Mouse (Mus musculus) midbrain, embryonic 10.5 days (tissue): ENCODE measurements around the gene Tmem200a. TPM values are rescaled to one million over a fixed set of nuclear protein-coding genes. Genes with fewer than 3 reads are reported as not detected.
A peak's percentile ranks its signal among the peaks of the same experiment; 100 is the strongest.

Experiments
- DNase-seq: peaks from one replicate; pipeline ENCODE4 v3.0.0-alpha.2; 2017; ENCODE audit warnings: low spot score
- H3K27ac ChIP-seq: fragments of 300-500 bp; sonication (generic); replicated peaks from 2 replicates; pipeline ENCODE4 v1.5.1; 2016; ENCODE audit warnings: mild to moderate bottlenecking
- H3K27me3 ChIP-seq: fragments of 300-500 bp; sonication (generic); 2 replicates; pipeline ENCODE4 v1.6.1; 2016; ENCODE audit warnings: low read depth, mild to moderate bottlenecking; ENCODE audit not compliant: poor library complexity, severe bottlenecking
- H3K36me3 ChIP-seq: fragments of 300-500 bp; sonication (generic); 2 replicates; pipeline ENCODE4 v1.6.1; 2016; ENCODE audit warnings: mild to moderate bottlenecking, moderate library complexity
- H3K4me1 ChIP-seq: fragments of 300-500 bp; sonication (generic); 2 replicates; pipeline ENCODE4 v1.6.1; 2016
- H3K4me3 ChIP-seq: fragments of 300-500 bp; sonication (generic); 2 replicates; pipeline ENCODE4 v1.5.1; 2016; ENCODE audit warnings: mild to moderate bottlenecking, moderate library complexity
- H3K9me3 ChIP-seq: fragments of 300-500 bp; sonication (generic); replicated peaks from 2 replicates; pipeline ENCODE4 v1.6.1; 2016; ENCODE audit warnings: mild to moderate bottlenecking
- WGBS: fragments of 180-500 bp; shearing (Covaris S2); methylation state at CpG from one replicate; pipeline ENCODE4 v1.1.7; 2016; 5-methylcytosine and 5-hydroxymethylcytosine counted together
- polyA plus RNA-seq: library from polyadenylated mRNA; unstranded; fragments of >200 nt; fragmentation: Nextera tagmentation; extraction: Ambion mirVana; gene quantifications from 2 replicates; pipeline ENCODE4 v1.2.1, GENCODE M21; 2016

Tmem200a gene
- polyA plus RNA-seq: 4.2 and 10.0 TPM in 2 replicates

GRCm38 (mm10) chr10:26078521-26079142, at the start of gene Tmem200a:
Gene Tmem200a (minus strand): TSS chr10:26079052.
- Histone ChIP-seq H3K27ac (peak within 1 kb of the TSS; percentile 84), H3K4me3 (peak within 1 kb of the TSS; percentile 70), H3K27me3 (peaks cover 30% of the 10 kb centered on the region), H3K4me1 (peaks cover 9% of the 10 kb centered on the region), H3K9me3 (no peaks in the 10 kb centered on the region), H3K36me3 (no peaks in the 10 kb centered on the region)
- DNase-seq: peak; percentile 83
- WGBS: under 1% methylated on average over 45 of the region's 46 CpGs

DNA sequence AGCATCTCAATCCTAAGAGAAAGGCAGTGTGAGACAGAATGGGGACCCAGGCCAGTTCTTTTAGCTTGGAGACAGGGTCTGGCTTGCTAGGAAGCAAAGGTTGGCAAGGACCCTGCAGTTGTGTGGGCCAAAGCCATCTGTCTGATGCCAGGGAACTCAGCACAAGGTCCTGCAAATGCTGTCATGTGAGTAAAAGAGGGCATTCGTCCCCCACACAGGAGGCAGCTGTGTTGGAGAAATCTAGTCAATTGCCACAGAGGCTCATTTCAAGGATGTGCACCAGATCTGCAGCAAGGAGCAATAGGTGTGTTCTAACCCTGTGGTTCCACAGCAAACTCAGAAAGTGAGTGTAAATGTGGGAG, 41.0 kb upstream of the Tmem200a start:
- 79% methylated on average over 1 of the region's 1 CpGs for WGBS
- H3K4me3 ChIP-seq: no peak overlapping the region
- H3K36me3 ChIP-seq: no peaks in the 10 kb centered on the region
- no peak overlapping the region for H3K27ac ChIP-seq
- H3K9me3 ChIP-seq: no peaks in the 10 kb centered on the region
- no peaks in the 10 kb centered on the region for H3K4me1 ChIP-seq
- no peak for DNase-seq
- no peaks in the 10 kb centered on the region for H3K27me3 ChIP-seq

DNA sequence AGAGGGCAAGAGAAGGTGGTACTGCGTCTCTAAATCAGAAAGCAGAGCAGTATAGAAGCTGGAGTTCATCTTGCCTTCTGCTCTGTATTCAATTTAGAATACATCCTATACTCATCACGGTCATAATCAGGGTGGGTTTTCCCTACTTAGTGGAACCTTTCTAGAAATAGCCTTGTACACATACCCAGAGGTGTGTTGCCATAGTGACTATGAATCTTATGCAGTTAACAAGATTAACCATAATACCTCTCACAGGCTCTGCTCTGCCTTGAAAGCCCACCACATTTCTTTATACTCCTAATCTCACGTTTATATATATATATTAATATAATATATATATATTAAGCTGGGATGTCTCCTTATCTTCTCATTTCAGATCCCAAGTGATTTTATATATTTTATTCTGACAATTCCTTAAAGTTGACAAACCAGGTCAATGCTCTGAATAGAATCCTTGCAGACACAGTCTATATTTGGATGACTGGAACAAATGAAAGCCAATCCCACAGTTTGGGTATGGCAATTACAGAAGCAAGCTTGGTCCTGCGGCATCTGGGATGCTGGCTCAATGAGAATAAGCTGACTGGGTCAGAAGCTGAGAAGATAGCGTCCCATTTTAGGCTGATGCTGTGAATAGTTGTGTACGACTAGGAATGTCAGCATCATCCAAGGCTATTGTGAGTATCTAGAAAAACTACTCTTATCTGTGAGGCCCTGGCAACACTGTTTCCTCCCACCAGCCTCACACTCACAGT, 40.4 kb upstream of the Tmem200a start:
- 92% methylated on average over 6 of the region's 6 CpGs for WGBS
- DNase-seq: no peak
- H3K27ac ChIP-seq: no peak overlapping the region

GRCm38 (mm10) chr10:26114409-26114808, 35.6 kb upstream of the Tmem200a start:
- no peaks in the 10 kb centered on the region for H3K36me3 ChIP-seq
- WGBS: 88% methylated on average over 4 of the region's 4 CpGs
- no peak overlapping the region for H3K27ac ChIP-seq
- no peaks in the 10 kb centered on the region for H3K4me1 ChIP-seq
- no peak for DNase-seq
- H3K27me3 ChIP-seq: no peaks in the 10 kb centered on the region
- H3K9me3 ChIP-seq: no peaks in the 10 kb centered on the region
- H3K4me3 ChIP-seq: no peak overlapping the region

More for the DNA sequence above, 40.4 kb upstream of the Tmem200a start:
- H3K36me3 ChIP-seq: no peaks in the 10 kb centered on the region
- no peaks in the 10 kb centered on the region for H3K9me3 ChIP-seq
- no peaks in the 10 kb centered on the region for H3K27me3 ChIP-seq
- no peak overlapping the region for H3K4me3 ChIP-seq
- no peaks in the 10 kb centered on the region for H3K4me1 ChIP-seq

GRCm38 (mm10) chr10:26103330-26103982, 24.6 kb upstream of the Tmem200a start:
- H3K9me3 ChIP-seq: no peaks in the 10 kb centered on the region
- no peaks in the 10 kb centered on the region for H3K4me1 ChIP-seq
- DNase-seq: no peak
- H3K27me3 ChIP-seq: no peaks in the 10 kb centered on the region
- no peaks in the 10 kb centered on the region for H3K36me3 ChIP-seq
- H3K27ac ChIP-seq: no peak overlapping the region
- 71% methylated on average over 3 of the region's 3 CpGs for WGBS
- no peak overlapping the region for H3K4me3 ChIP-seq

DNA sequence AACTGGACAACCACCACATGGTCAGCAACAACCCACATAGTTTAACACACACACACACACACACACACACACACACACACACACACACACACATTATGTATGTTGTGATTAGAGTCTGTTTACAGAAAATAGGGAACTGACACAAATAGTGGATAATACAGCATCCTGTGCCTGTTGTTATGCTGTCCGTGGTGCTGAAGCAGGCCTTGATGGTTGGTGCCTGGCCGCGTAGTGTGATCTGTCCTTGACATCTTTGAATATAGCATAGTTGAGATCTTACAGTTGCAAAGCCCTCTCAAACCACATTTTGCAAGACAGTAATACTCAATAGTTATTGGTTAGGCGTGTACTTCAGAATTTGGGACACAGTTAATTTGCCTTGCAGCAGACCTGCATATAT, 3.2 kb upstream of the Tmem200a start:
- Histone ChIP-seq H3K36me3 (no peaks in the 10 kb centered on the region), H3K27me3 (peaks cover 14% of the 10 kb centered on the region), H3K4me3 (no peak overlapping the region), H3K4me1 (peaks cover 9% of the 10 kb centered on the region), H3K9me3 (no peaks in the 10 kb centered on the region), H3K27ac (no peak overlapping the region)
- 64% methylated on average over 4 of the region's 4 CpGs for WGBS
- DNase-seq: no peak

GRCm38 (mm10) chr10:26079678-26080077, 826 bp upstream of the Tmem200a start:
- no peak overlapping the region for H3K27ac ChIP-seq
- no peak overlapping the region for H3K4me3 ChIP-seq
- peaks cover 30% of the 10 kb centered on the region for H3K27me3 ChIP-seq
- no peaks in the 10 kb centered on the region for H3K36me3 ChIP-seq
- no peaks in the 10 kb centered on the region for H3K9me3 ChIP-seq
- H3K4me1 ChIP-seq: peaks cover 9% of the 10 kb centered on the region
- WGBS: 80% methylated on average over 3 of the region's 3 CpGs
- no peak for DNase-seq

GRCm38 (mm10) chr10:26077671-26078481, 976 bp downstream of the Tmem200a start, which contains the start of gene Gm9767:
Gene Gm9767 (plus strand): TSS chr10:26078255.
- no peaks in the 10 kb centered on the region for H3K36me3 ChIP-seq
- peak within 1 kb of the TSS; percentile 70 for H3K4me3 ChIP-seq
- H3K27me3 ChIP-seq: peaks cover 30% of the 10 kb centered on the region
- peak within 1 kb of the TSS; percentile 84 for H3K27ac ChIP-seq
- 1% methylated on average over 52 of the region's 52 CpGs for WGBS
- peaks cover 9% of the 10 kb centered on the region for H3K4me1 ChIP-seq
- peak; percentile 53 for DNase-seq
- no peaks in the 10 kb centered on the region for H3K9me3 ChIP-seq

GRCm38 (mm10) chr10:26076949-26077348, 1.9 kb downstream of the Tmem200a start:
- no peak for DNase-seq
- Histone ChIP-seq H3K4me3 (peak overlapping the region; percentile 70; the same call in 1 of the 2 replicates), H3K27ac (no peak overlapping the region), H3K27me3 (peaks cover 30% of the 10 kb centered on the region), H3K4me1 (peaks cover 9% of the 10 kb centered on the region), H3K9me3 (no peaks in the 10 kb centered on the region), H3K36me3 (no peaks in the 10 kb centered on the region)
- WGBS: 90% methylated on average over 9 of the region's 9 CpGs

GRCm38 (mm10) chr10:26071986-26072385, 6.9 kb downstream of the Tmem200a start:
- H3K27me3 ChIP-seq: peaks cover 15% of the 10 kb centered on the region
- no peaks in the 10 kb centered on the region for H3K4me1 ChIP-seq
- no peak overlapping the region for H3K27ac ChIP-seq
- H3K4me3 ChIP-seq: no peak overlapping the region
- H3K9me3 ChIP-seq: peaks cover 4% of the 10 kb centered on the region; the same call in 1 of the 2 replicates
- peaks cover 6% of the 10 kb centered on the region; the same call in 1 of the 2 replicates for H3K36me3 ChIP-seq
- WGBS: 91% methylated on average over 5 of the region's 5 CpGs
- no peak for DNase-seq

- no peak overlapping the region for H3K4me3 ChIP-seq
- H3K27me3 ChIP-seq: no peaks in the 10 kb centered on the region
- H3K4me1 ChIP-seq: no peaks in the 10 kb centered on the region
- peaks cover 2% of the 10 kb centered on the region; the same call in 1 of the 2 replicates for H3K36me3 ChIP-seq
- H3K27ac ChIP-seq: no peak overlapping the region
- H3K9me3 ChIP-seq: peaks cover 1% of the 10 kb centered on the region; the same call in 1 of the 2 replicates
- 90% methylated on average over 4 of the region's 4 CpGs for WGBS
- no peak for DNase-seq
These were observed 15.8 kb downstream of the Tmem200a start for GRCm38 (mm10) chr10:26063071-26063470.

- 89% methylated on average over 3 of the region's 3 CpGs for WGBS
- Histone ChIP-seq H3K9me3 (no peaks in the 10 kb centered on the region), H3K27me3 (no peaks in the 10 kb centered on the region), H3K36me3 (no peaks in the 10 kb centered on the region), H3K4me3 (no peak overlapping the region), H3K4me1 (no peaks in the 10 kb centered on the region), H3K27ac (no peak overlapping the region)
- DNase-seq: no peak
These were observed 19.1 kb downstream of the Tmem200a start for GRCm38 (mm10) chr10:26059662-26060307.
